Mouse (Mus musculus): ENCODE data around the gene Zfp36.

DNA sequence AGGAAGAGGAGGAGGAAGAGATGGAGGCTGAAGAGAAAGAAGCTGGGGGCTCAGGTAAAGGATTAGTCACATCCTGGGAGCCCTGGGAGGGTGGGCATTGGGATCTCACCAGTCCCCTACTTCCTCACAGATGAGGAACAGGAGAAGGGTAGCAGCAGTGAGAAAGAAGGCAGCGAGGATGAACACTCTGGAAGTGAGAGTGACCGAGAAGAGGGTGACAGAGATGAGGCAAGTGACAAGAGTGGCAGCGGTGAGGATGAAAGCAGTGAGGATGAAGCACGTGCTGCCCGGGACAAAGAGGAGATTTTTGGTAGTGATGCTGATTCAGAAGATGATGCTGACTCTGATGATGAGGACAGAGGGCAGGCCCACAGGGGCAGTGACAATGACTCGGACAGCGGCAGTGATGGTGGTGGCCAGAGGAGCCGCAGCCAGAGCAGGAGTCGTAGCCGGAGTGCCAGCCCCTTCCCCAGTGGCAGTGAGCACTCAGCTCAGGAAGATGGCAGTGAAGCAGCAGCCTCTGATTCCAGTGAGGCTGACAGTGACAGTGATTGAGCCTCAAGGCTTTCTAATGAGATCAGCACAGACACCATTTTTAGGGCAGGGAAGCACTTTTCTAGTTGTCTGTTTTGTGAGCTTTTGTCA is 18.8 kb upstream of the Zfp36 start:
- no peak for TF ChIP-seq POLR2A (IDR thresholded peaks at IDR 0.05; ENCODE audit: low read depth, low read length)
- no peak for TF ChIP-seq CTCF (IDR thresholded peaks at IDR 0.05; ENCODE audit: extremely low read depth, insufficient read depth, insufficient read length, insufficient replicate concordance)
